Mouse (Mus musculus) kidney, adult 2 months (tissue): ENCODE measurements around the gene Sarm1. TPM values are rescaled to one million over a fixed set of nuclear protein-coding genes. Genes with fewer than 3 reads are reported as not detected.
A peak's percentile ranks its signal among the peaks of the same experiment; 100 is the strongest.

ENCODE experiments used
- DNase-seq: peaks from one replicate; pipeline ENCODE4 v3.0.0; 2021
- H3K27ac ChIP-seq: fragments of 200-500 bp; 2 replicates; pipeline ENCODE4 v1.5.1; 2012; ENCODE audit warnings: low read depth, low read length, control low read depth, inconsistent platforms; ENCODE audit not compliant: insufficient read depth
- H3K27me3 ChIP-seq: fragments of 200-500 bp; replicated peaks from 2 replicates; pipeline ENCODE4 v1.6.1; 2012; ENCODE audit warnings: mild to moderate bottlenecking, moderate library complexity, low read length, inconsistent platforms; ENCODE audit not compliant: control insufficient read depth, insufficient read depth
- H3K36me3 ChIP-seq: fragments of 200-500 bp; 2 replicates; pipeline ENCODE4 v1.6.1; 2012; ENCODE audit warnings: mild to moderate bottlenecking, moderate library complexity, low read length, inconsistent platforms; ENCODE audit not compliant: control insufficient read depth, insufficient read depth
- H3K4me1 ChIP-seq: fragments of 200-500 bp; 2 replicates; pipeline ENCODE4 v1.6.1; 2011; ENCODE audit warnings: low read length; ENCODE audit not compliant: control insufficient read depth, insufficient read depth
- H3K4me3 ChIP-seq: fragments of 200-500 bp; 2 replicates; pipeline ENCODE4 v1.5.1; 2011; ENCODE audit warnings: mild to moderate bottlenecking, low read depth, low read length, control low read depth; ENCODE audit not compliant: insufficient read depth
- CTCF ChIP-seq: fragments of 200-500 bp; conservative IDR thresholded peaks from 2 replicates; pipeline ENCODE4 v1.5.1; 2011; ENCODE audit warnings: low read depth, mild to moderate bottlenecking, control low read depth, low read length, moderate library complexity, mixed read lengths; ENCODE audit not compliant: insufficient read depth, insufficient read length
- POLR2A ChIP-seq: fragments of 200-500 bp; IDR thresholded peaks from one replicate; pipeline ENCODE4 v1.6.1; 2011; ENCODE audit warnings: low read depth, low read length, control low read depth
- WGBS: fragments of 180-500 bp; shearing (Covaris S2); methylation state at CpG from one replicate; pipeline ENCODE4 v1.1.7; 2018; 5-methylcytosine and 5-hydroxymethylcytosine counted together
- polyA plus RNA-seq: library from polyadenylated mRNA; depleted of rRNA; stranded (reverse); fragments of >200 nt; gene quantifications from 2 replicates; pipeline ENCODE4 v1.2.3, GENCODE M21; 2012

The Sarm1 gene
- polyA plus RNA-seq, 1 experiment: 0.38 TPM

DNA sequence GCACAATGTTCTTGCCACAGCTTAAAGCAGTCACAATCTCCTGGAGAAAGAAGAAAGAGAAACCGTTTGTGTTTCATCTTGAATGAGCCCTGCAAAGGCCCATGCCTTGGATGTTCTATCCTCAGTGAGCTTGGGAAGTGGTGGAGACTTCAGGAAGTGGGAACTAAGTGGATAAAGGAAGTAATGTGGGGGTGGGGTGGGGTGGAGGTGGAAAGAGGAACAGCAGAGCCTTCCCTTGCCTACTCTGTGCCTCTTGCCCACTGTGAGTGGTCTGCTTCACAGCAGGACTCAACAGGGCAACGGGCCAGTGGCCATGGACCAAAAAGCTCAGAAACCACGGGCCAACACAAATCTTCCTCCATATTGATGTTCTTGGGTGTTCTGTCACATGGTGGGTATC, 22.3 kb downstream of the Sarm1 start:
- no peak overlapping the region for H3K27ac ChIP-seq
- no peaks in the 10 kb centered on the region for H3K27me3 ChIP-seq
- no peaks in the 10 kb centered on the region for H3K36me3 ChIP-seq
- no peak overlapping the region for H3K4me3 ChIP-seq
- DNase-seq: no peak
- TF ChIP-seq POLR2A (no peak), CTCF (no peak)
- WGBS: 77% methylated on average over 3 of the region's 3 CpGs
- H3K4me1 ChIP-seq: no peaks in the 10 kb centered on the region

DNA sequence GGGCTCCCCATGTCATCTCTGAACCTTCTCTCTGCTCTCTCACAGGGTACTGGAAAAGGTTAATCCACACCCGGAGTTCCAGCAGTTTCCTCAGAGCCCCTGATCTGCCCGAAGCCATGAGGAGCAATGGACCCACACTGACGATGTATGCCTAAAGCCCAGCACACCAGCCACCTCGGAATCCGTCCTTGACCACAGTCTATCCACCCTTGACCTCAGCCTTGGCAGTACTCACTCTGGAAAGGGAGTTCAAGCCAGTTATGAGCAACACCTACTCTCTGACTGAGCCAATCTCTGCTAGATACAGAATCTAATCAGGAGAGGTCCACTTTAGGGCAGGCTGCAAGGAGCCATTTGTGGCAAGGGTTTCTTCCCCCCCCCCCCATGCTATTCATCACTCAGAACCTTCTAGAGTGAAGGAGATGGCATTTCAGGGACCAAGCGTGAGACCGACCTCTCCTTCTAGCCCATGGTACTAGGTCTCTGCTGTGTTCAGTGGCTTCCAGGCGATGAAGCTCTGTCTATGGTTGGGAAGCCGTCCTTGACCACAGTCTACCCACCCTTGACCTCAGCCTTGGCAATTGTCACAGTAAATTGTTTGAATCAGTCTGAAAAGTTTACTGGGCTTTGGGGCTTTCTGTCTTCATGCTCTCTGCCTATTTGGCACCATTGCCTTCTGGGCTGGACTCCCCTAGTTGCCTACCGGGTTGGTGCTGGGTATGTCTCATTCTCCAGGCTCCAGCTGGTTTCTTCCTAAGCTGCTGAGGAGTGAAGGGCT, 26.0 kb downstream of the Sarm1 start:
- no peaks in the 10 kb centered on the region for H3K36me3 ChIP-seq
- H3K4me1 ChIP-seq: no peaks in the 10 kb centered on the region
- no peak overlapping the region for H3K4me3 ChIP-seq
- WGBS: 89% methylated on average over 10 of the region's 10 CpGs
- TF ChIP-seq CTCF: no peak
- no peak for TF ChIP-seq POLR2A
- H3K27me3 ChIP-seq: no peaks in the 10 kb centered on the region
- no peak overlapping the region for H3K27ac ChIP-seq
- no peak for DNase-seq

DNA sequence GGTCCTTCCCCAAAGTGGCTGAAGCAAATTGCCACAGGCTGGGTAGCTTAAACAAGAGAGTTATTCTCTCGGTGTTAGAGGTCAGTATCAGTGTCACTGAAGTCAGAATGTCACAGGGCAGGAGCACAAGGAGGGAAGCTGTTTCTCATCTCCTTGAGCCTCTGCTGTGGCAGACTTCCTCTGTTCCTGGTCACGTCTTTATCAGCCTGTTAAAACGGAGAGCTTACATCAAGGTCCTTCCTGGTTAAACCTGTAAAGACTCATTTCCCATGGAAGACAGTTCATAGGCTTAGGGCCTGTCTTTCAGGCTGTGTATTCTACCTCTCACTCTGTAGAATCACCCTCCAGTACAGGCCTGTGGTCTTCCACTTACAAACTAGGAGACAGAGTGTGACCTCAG, 29.6 kb downstream of the Sarm1 start:
- WGBS: 59% methylated on average over 3 of the region's 3 CpGs
- no peak for TF ChIP-seq POLR2A
- TF ChIP-seq CTCF: no peak
- Histone ChIP-seq H3K4me1 (0 out of 2 replicates have a peak, but pooled peaks cover 5% of the 10 kb centered on the region), H3K27me3 (no peaks in the 10 kb centered on the region), H3K4me3 (no peak overlapping the region), H3K27ac (no peak overlapping the region), H3K36me3 (no peaks in the 10 kb centered on the region)
- DNase-seq: no peak

DNA sequence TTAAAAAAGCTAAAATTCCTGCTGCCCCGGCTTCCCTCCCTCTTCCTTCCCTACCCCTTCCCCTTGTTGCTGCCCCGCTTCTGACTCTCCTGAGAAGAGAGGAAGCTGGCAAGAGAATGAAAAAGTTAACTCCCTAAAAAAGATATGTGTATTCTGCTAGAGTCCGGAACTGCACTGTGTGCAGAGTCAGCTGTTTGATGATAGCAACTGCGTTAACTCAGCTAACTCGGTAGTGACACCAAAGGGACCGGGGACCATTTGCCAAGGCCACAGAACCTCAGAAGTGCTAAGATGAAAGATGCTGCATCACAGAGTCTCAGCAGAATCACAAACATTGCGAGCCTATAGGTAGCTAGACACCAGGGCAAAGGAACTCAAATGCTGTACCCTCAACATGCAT, 30.0 kb downstream of the Sarm1 start:
- Histone ChIP-seq H3K4me3 (no peak overlapping the region), H3K36me3 (no peaks in the 10 kb centered on the region), H3K27ac (no peak overlapping the region), H3K27me3 (no peaks in the 10 kb centered on the region), H3K4me1 (0 out of 2 replicates have a peak, but pooled peaks cover 5% of the 10 kb centered on the region)
- TF ChIP-seq CTCF (no peak), POLR2A (no peak)
- 72% methylated on average over 7 of the region's 7 CpGs for WGBS
- no peak for DNase-seq

DNA sequence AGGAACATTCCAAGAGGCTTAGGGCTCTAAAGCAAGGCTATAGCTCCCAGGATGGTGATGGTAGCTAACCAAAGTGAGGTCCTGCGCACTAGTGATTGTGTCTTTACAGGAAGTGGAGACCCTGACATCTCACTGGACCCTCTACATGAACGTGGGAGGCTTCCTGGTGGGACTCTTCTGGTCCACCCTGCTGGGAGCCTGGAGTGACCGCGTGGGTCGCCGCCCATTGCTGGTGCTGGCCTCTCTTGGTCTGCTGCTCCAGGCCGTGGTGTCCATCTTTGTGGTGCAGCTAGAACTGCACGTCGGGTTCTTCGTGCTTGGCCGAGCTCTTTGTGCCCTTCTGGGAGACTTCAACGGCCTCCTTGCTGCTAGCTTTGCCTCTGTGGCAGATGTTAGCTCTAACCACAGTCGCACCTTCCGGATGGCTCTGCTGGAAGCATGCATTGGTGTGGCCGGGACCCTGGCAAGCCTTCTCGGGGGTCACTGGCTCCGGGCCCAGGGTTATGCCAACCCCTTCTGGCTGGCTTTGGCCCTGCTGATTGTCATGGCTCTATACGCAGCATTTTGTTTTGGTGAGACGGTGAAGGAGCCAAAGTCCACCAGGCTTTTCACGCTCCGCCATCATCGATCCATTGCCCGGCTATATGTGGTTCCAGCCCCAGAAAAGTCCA, 31.2 kb downstream of the Sarm1 start:
- TF ChIP-seq POLR2A: no peak
- no peak for TF ChIP-seq CTCF
- 52% methylated on average over 23 of the region's 23 CpGs for WGBS
- H3K4me1 ChIP-seq: 0 out of 2 replicates have a peak, but pooled peaks cover 5% of the 10 kb centered on the region
- H3K27ac ChIP-seq: no peak overlapping the region
- no peaks in the 10 kb centered on the region for H3K36me3 ChIP-seq
- DNase-seq: no peak
- H3K27me3 ChIP-seq: no peaks in the 10 kb centered on the region
- peak overlapping the region; percentile 72 for H3K4me3 ChIP-seq

DNA sequence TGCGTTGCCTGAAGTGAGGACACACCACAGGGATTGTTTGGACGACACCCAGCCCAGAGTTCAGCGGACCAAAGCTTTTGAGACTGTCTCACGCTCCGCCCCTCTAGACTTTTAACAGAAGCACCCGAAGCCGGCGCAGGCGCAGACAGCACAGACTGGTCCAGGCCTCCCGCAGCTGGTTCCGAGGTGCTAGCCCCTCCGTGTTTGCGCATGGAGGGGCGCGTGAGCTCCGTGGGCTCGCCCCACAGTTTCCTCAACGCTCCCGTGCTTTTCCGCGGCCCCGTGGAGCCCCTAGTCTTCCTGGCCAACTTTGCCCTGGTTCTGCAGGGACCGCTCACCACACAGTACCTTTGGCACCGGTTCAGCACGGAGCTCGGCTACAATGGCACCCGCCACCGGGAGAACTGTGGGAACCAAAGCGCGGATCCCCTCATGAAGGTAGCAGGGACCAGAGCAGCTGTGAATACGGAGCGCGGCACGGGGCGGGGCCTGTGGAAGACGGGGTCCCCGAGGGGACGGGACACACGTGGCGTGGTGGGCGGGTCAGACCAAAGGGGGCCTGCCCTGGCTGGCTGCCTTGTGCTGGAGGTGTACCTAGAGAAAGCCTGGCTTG, 31.9 kb downstream of the Sarm1 start, which contains the start of gene Slc46a1:
TSS of gene Slc46a1 (plus strand) at position 130 of the 613 bp plus-strand sequence.
- under 1% methylated on average over 41 of the region's 41 CpGs for WGBS
- H3K4me1 ChIP-seq: 0 out of 2 replicates have a peak, but pooled peaks cover 5% of the 10 kb centered on the region
- no peaks in the 10 kb centered on the region for H3K27me3 ChIP-seq
- DNase-seq: peak; percentile 93
- peak within 1 kb of the TSS; percentile 76 for H3K27ac ChIP-seq
- H3K4me3 ChIP-seq: peak within 1 kb of the TSS; percentile 72
- TF ChIP-seq CTCF (no peak), POLR2A (no peak)
- H3K36me3 ChIP-seq: no peaks in the 10 kb centered on the region

DNA sequence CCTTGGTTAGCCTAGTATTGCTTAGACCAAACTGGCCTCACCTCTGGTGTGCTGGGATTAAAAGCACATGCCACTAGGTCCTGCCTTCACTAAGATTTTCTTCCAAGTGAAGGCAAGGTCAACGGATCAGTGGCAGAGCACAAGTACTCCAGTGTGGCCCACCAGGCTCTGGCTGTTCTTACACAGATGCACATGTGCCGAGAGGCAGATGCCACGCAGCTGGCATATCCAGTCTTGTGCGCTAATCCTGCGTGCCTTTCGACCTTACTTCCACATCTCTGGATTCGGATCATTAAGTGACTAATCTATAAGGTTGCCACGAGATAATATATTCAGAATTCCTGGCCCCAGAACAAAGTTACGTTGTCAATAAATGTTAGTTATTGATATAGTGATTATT, 32.4 kb downstream of the Sarm1 start:
- no peak for DNase-seq
- Histone ChIP-seq H3K27me3 (no peaks in the 10 kb centered on the region), H3K4me1 (0 out of 2 replicates have a peak, but pooled peaks cover 5% of the 10 kb centered on the region), H3K27ac (no peak overlapping the region), H3K36me3 (no peaks in the 10 kb centered on the region), H3K4me3 (peak overlapping the region; percentile 72; the same call in 1 of the 2 replicates)
- no peak for TF ChIP-seq CTCF
- WGBS: 21% methylated on average over 9 of the region's 9 CpGs
